Mouse (Mus musculus) erythroid progenitor cell, adult 5-6 weeks (primary cell): ENCODE results near the gene Vangl1. TPM values are rescaled to one million over a fixed set of nuclear protein-coding genes. Genes with fewer than 3 reads are reported as not detected.

Experiments used
- ATAC-seq: replicated peaks from 2 replicates; pipeline ENCODE4 v1.8.0; 2016; ENCODE audit warnings: moderate number of reproducible peaks, mild to moderate bottlenecking, moderate TSS enrichment, inconsistent platforms; ENCODE audit not compliant: poor library complexity, low FRiP score, severe bottlenecking
- total RNA-seq, 2 experiments: library from RNA; stranded (forward) in 1 of 2; stranded (reverse) in 1 of 2; fragments of 150-400 nt in 1 of 2; fragments of 186-747, 209-891 nt in 1 of 2; gene quantifications; 2 replicates each; pipeline versions ENCODE4 v1.2.3 to v1.2.4; 2015 to 2017; ENCODE audit warnings: low replicate concordance in 2 of 2

The Vangl1 gene
- total RNA-seq, 2 experiments from 2014 or later = 31.0 to 109 TPM

- ATAC-seq = no peak
Observed at GRCm38 (mm10) chr3:102151850-102152249, 52.6 kb downstream of the Vangl1 start.

- ATAC-seq = no peak
Observed at GRCm38 (mm10) chr3:102149941-102150340, 54.6 kb downstream of the Vangl1 start.

GRCm38 (mm10) chr3:102147189-102147588 is 57.3 kb downstream of the Vangl1 start:
- ATAC-seq = no peak

- no peak for ATAC-seq
Observed at GRCm38 (mm10) chr3:102146428-102146827, 58.1 kb downstream of the Vangl1 start.

GRCm38 (mm10) chr3:102145645-102146386 is 58.7 kb downstream of the Vangl1 start:
- peak; percentile 52 for ATAC-seq

- ATAC-seq = peak; percentile 85
Observed at GRCm38 (mm10) chr3:102144401-102144800, 60.1 kb downstream of the Vangl1 start.

GRCm38 (mm10) chr3:102143536-102143935 is 61.0 kb downstream of the Vangl1 start:
- ATAC-seq = peak; percentile 86

GRCm38 (mm10) chr3:102142947-102143346 is 61.5 kb downstream of the Vangl1 start:
- ATAC-seq = no peak

GRCm38 (mm10) chr3:102141893-102142292 is 62.6 kb downstream of the Vangl1 start:
- ATAC-seq = no peak

- no peak for ATAC-seq
Observed at GRCm38 (mm10) chr3:102141451-102141850, 63.0 kb downstream of the Vangl1 start.

- no peak for ATAC-seq
Observed at GRCm38 (mm10) chr3:102140606-102141005, 63.9 kb downstream of the Vangl1 start.

- no peak for ATAC-seq
Observed at GRCm38 (mm10) chr3:102138899-102139298, 65.6 kb downstream of the Vangl1 start.

- ATAC-seq = no peak
Observed at GRCm38 (mm10) chr3:102137158-102137557, 67.3 kb downstream of the Vangl1 start.

- no peak for ATAC-seq
Observed at GRCm38 (mm10) chr3:102135389-102136113, 68.9 kb downstream of the Vangl1 start.

- ATAC-seq = no peak
Observed at GRCm38 (mm10) chr3:102131627-102132324, 72.7 kb downstream of the Vangl1 start.

GRCm38 (mm10) chr3:102130478-102130877 is 74.0 kb downstream of the Vangl1 start:
- ATAC-seq = no peak

GRCm38 (mm10) chr3:102128242-102128641 is 76.3 kb downstream of the Vangl1 start:
- ATAC-seq = no peak

- no peak for ATAC-seq
Observed at GRCm38 (mm10) chr3:102127114-102127513, 77.4 kb downstream of the Vangl1 start.

- ATAC-seq = no peak
Observed at GRCm38 (mm10) chr3:102125546-102125945, 78.9 kb downstream of the Vangl1 start.

GRCm38 (mm10) chr3:102123654-102124053 is 80.8 kb downstream of the Vangl1 start:
- no peak for ATAC-seq

GRCm38 (mm10) chr3:102122046-102122445 is 82.4 kb downstream of the Vangl1 start:
- 0 out of 2 replicates have a peak, but pooled peaks have one; percentile 31 for ATAC-seq
